Mouse (Mus musculus) cerebellum, postnatal 36 days (tissue): Measurements from ENCODE around the gene Ccdc13.

Experiments
- DNase-seq, 2 experiments: peaks; one replicate each; pipeline ENCODE4 v3.0.0; 2021 to 2022; ENCODE audit warnings: mixed read lengths in 2 of 2

Ccdc13 gene

GRCm38 (mm10) chr9:121759091-121760081 lies 79.9 kb downstream of the Ccdc13 start, which contains the start of gene Zfp651:
TSS of gene Zfp651 (plus strand) at chr9:121759330.
- peak; percentile 60 to 71 for DNase-seq

GRCm38 (mm10) chr9:121757835-121758814 lies 81.1 kb downstream of the Ccdc13 start:
- no peak for DNase-seq

GRCm38 (mm10) chr9:121757432-121757831 lies 81.8 kb downstream of the Ccdc13 start:
- no peak for DNase-seq

GRCm38 (mm10) chr9:121756785-121757184 lies 82.5 kb downstream of the Ccdc13 start:
- no peak for DNase-seq

GRCm38 (mm10) chr9:121754624-121755023 lies 84.6 kb downstream of the Ccdc13 start:
- DNase-seq: no peak

- no peak for DNase-seq
Observed at GRCm38 (mm10) chr9:121752774-121753173, 86.5 kb downstream of the Ccdc13 start.
